Mouse (Mus musculus): Measurements from ENCODE around the gene Mymk. TPM values are rescaled to one million over a fixed set of nuclear protein-coding genes. Genes with fewer than 3 reads are reported as not detected.

Mymk gene
- polyA plus RNA-seq, 1 experiment from 2014 or later = 1.3 TPM

DNA sequence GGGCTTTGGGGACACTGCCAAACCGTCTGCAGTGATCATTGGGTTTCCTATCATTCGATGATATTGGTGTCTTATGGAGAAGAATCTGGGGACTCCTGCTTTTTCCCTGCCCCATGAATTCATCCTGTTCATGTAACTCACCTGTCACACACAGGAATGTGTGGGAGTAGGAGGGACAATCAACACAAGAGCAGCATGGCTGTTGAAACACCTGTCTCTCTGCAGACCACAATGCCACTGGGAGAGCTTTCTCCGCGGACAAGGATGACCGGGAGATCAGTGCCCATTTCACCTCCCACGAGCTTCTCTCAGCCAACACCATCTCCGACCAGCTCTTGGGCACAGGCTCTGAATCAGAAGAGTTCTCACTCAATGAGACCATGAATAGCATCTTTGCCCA, 23.2 kb upstream of the Mymk start:
- Histone ChIP-seq H3K4me1 (replicated peaks) (peaks cover 27% of the 10 kb centered on the region), H3K4me2 (no peak overlapping the region), H3K4me3 (no peak overlapping the region), H3K27me3 (no peaks in the 10 kb centered on the region), H3K36me3 (no peaks in the 10 kb centered on the region), H3K9me3 (no peaks in the 10 kb centered on the region), H3K27ac (replicated peaks) (no peak overlapping the region), H3K9ac (no peak overlapping the region)
- 93% methylated on average over 7 of the region's 7 CpGs for WGBS
- no peak for ATAC-seq (ENCODE audit: low read depth)

DNA sequence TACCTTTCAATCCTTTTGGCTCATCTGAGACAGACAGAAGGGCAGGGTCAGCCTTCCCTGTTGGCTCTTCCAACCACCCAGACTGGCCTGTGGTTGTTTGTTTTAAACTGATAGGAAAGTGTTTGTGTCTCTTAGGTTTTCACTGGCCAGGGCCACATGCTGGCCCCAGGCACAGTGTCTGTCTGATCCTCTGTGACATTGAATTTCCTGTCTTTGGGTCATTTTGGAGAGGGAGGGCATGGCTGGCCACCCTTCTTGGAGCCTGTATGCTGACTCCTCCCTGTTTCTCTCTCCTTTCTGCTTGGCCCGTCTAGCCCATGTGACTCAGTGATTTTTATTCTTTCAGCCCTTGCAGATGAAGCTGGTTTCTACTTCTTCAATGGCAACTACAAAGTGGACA, 17.3 kb upstream of the Mymk start:
- H3K4me1 ChIP-seq (replicated peaks) = peaks cover 16% of the 10 kb centered on the region
- H3K9me3 ChIP-seq = no peaks in the 10 kb centered on the region
- no peak overlapping the region for H3K4me2 ChIP-seq
- H3K27ac ChIP-seq (replicated peaks) = no peak overlapping the region
- H3K36me3 ChIP-seq = no peaks in the 10 kb centered on the region
- no peaks in the 10 kb centered on the region for H3K27me3 ChIP-seq
- no peak for ATAC-seq (ENCODE audit: low read depth)
- H3K4me3 ChIP-seq = no peak overlapping the region
- H3K9ac ChIP-seq = no peak overlapping the region
- WGBS = 75% methylated on average over 1 of the region's 1 CpGs

DNA sequence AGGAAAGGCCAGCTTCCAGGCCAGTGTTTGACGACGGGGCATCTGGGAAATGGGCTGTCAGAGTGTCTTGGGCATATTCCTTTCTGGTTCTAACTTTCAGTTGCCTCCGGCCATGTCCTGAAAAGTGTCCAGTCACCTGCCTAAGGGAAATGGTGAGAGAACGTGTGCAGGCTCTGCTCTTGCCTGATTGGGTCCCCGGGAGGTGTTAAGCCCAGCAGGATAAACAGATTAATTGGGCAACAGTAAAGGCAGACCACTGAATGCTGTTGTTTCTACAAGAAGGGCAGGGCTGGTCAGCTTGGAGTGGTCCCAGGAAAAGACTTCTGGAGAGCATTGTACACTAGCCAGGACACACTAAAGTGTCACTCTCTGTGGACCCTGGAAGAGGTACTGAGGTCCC, 16.7 kb upstream of the Mymk start:
- no peak overlapping the region for H3K9ac ChIP-seq
- no peak for ATAC-seq (ENCODE audit: low read depth)
- no peak overlapping the region; the same call in 1 of the 2 replicates for H3K27ac ChIP-seq (replicated peaks)
- H3K9me3 ChIP-seq = no peaks in the 10 kb centered on the region
- no peak overlapping the region for H3K4me2 ChIP-seq
- no peaks in the 10 kb centered on the region for H3K36me3 ChIP-seq
- H3K4me3 ChIP-seq = no peak overlapping the region
- peaks cover 16% of the 10 kb centered on the region for H3K4me1 ChIP-seq (replicated peaks)
- no peaks in the 10 kb centered on the region for H3K27me3 ChIP-seq
- 68% methylated on average over 5 of the region's 5 CpGs for WGBS

DNA sequence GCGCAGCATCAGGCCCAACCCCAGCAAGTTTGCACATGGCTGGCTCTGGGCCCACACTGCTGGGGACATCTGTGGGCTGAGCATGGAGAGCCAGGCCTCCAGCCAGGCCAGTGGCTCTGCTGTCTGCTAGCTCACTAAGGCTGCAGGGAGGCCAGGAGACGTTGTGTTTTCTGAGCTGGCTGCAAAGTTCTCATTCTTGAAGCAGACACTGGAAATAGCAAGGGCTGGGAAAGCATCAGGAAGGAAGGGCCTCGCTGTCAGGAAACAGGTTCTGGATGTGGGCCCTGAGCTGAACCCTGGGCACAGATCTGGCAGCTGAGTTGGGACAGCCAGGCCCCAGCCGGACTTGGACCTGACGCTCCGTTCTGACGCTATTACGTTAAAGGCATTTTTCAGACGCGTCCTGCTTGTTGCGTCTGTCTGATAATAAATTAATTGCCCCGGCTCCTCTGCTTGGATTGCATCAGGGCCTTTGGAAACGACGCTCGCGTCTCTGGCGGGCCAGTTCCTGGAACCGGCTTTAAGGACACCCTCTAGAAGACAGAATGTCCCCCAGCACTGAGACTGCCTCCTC, 16.2 kb upstream of the Mymk start:
- no peak overlapping the region for H3K4me2 ChIP-seq
- WGBS = 64% methylated on average over 18 of the region's 18 CpGs
- H3K4me3 ChIP-seq = no peak overlapping the region
- ATAC-seq (ENCODE audit: low read depth) = no peak
- H3K9me3 ChIP-seq = no peaks in the 10 kb centered on the region
- H3K4me1 ChIP-seq (replicated peaks) = peaks cover 16% of the 10 kb centered on the region
- H3K9ac ChIP-seq = no peak overlapping the region
- no peaks in the 10 kb centered on the region for H3K36me3 ChIP-seq
- no peaks in the 10 kb centered on the region for H3K27me3 ChIP-seq
- H3K27ac ChIP-seq (replicated peaks) = no peak overlapping the region; the same call in 1 of the 2 replicates

DNA sequence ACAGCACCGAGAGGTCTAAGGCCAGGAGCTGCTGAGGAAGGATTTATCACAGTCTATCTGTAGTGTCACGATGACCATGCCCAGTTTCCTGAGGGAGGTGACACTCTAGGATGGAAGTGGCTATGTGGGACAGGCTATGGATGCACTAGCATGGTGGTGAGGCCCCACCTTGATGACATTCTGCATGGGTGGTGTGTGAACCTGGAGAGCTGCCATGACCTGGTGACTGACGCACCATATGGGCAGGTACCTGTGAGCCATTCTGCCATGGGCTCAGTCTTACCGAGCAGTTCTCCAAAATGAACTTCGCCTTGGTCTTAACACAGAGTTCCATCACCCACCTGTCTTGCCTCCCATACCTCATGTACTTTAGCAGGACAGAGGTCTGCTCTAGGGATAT, 15.6 kb upstream of the Mymk start:
- H3K4me1 ChIP-seq (replicated peaks) = peaks cover 16% of the 10 kb centered on the region
- WGBS = 90% methylated on average over 5 of the region's 5 CpGs
- no peak overlapping the region for H3K9ac ChIP-seq
- no peak for ATAC-seq (ENCODE audit: low read depth)
- no peak overlapping the region for H3K4me3 ChIP-seq
- no peak overlapping the region for H3K4me2 ChIP-seq
- H3K27ac ChIP-seq (replicated peaks) = no peak overlapping the region
- no peaks in the 10 kb centered on the region for H3K27me3 ChIP-seq
- H3K36me3 ChIP-seq = no peaks in the 10 kb centered on the region
- H3K9me3 ChIP-seq = no peaks in the 10 kb centered on the region

DNA sequence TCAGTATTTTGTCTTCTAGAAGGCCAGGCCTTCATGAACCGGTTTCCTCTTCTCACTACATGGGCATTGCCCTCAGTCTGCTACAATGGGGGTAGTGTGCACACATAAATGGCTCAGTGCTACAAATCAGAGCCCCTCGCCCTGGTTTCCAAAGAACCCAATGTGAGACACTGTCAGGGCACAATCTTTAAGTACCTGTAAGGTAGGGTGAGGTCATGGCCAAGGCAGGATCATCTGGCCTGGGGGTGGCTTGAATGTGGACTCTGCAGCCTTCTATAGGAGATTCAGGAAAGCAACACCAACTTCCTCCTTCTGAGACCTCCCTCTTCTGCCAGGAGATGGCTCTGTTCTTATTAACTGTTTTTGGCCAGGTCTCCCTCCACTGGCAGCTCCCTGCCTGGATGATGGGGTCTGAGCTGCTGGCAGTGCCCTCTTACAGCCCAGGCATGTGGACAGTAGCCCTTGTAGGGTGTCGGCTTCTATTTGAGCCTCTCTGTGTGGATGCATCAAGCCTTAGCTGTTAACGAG, 14.6 kb upstream of the Mymk start:
- 86% methylated on average over 4 of the region's 4 CpGs for WGBS

DNA sequence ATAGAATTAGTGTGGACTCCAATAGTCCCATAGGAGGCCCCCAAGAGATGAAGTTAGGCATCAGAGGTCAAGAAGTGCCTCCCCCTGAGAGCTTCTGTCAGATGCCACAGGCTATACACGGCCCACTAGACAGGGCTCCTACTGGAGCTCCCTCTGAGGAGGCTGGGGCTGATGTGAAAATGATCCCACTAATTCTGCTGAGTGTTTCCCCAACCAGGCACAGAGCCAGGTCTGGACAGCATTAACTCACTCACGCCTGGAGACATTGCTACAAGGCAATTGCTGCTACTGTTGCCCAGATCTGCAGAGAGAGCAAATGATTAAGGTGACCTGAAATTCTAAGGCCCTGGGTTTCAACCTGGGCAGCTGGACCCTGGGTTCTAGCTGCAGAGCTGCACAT, 13.8 kb upstream of the Mymk start:
- Histone ChIP-seq H3K4me3 (no peak overlapping the region), H3K27ac (replicated peaks) (no peak overlapping the region), H3K9me3 (no peaks in the 10 kb centered on the region), H3K36me3 (no peaks in the 10 kb centered on the region), H3K27me3 (no peaks in the 10 kb centered on the region), H3K4me1 (replicated peaks) (peaks cover 22% of the 10 kb centered on the region), H3K4me2 (no peak overlapping the region), H3K9ac (no peak overlapping the region)
- no peak; the same call in 1 of the 2 replicates for ATAC-seq (ENCODE audit: low read depth)
- 44% methylated on average over 2 of the region's 2 CpGs for WGBS

More for the DNA sequence above, 14.6 kb upstream of the Mymk start:
- no peak overlapping the region for H3K9ac ChIP-seq
- H3K9me3 ChIP-seq = no peaks in the 10 kb centered on the region
- H3K36me3 ChIP-seq = no peaks in the 10 kb centered on the region
- no peak for ATAC-seq (ENCODE audit: low read depth)
- no peak overlapping the region for H3K27ac ChIP-seq (replicated peaks)
- H3K4me2 ChIP-seq = no peak overlapping the region
- H3K4me1 ChIP-seq (replicated peaks) = peaks cover 17% of the 10 kb centered on the region
- no peaks in the 10 kb centered on the region for H3K27me3 ChIP-seq
- no peak overlapping the region for H3K4me3 ChIP-seq

DNA sequence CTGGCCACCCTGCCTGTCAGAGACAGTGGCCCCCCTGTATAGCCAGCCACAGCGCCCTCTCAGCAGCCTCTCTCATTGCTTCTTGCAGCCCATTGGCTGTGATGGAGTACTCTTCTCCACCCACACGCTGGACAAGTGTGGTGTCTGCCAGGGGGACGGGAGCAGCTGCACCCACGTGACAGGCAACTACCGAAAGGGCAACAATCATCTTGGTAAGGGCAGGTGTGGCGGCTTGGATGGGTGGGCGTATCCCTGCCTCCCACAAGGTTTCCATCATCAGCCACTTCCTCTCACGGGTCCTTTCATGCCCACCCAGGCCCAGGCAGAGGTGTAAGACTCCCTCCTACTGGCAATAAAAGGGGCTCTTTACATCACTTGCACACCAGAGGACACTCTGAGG, 13.0 kb upstream of the Mymk start:
- Histone ChIP-seq H3K27me3 (no peaks in the 10 kb centered on the region), H3K27ac (replicated peaks) (no peak overlapping the region), H3K4me2 (no peak overlapping the region), H3K4me3 (no peak overlapping the region), H3K9me3 (no peaks in the 10 kb centered on the region), H3K9ac (no peak overlapping the region), H3K36me3 (no peaks in the 10 kb centered on the region), H3K4me1 (replicated peaks) (peaks cover 28% of the 10 kb centered on the region)
- 40% methylated on average over 8 of the region's 8 CpGs for WGBS
- no peak for ATAC-seq (ENCODE audit: low read depth)

DNA sequence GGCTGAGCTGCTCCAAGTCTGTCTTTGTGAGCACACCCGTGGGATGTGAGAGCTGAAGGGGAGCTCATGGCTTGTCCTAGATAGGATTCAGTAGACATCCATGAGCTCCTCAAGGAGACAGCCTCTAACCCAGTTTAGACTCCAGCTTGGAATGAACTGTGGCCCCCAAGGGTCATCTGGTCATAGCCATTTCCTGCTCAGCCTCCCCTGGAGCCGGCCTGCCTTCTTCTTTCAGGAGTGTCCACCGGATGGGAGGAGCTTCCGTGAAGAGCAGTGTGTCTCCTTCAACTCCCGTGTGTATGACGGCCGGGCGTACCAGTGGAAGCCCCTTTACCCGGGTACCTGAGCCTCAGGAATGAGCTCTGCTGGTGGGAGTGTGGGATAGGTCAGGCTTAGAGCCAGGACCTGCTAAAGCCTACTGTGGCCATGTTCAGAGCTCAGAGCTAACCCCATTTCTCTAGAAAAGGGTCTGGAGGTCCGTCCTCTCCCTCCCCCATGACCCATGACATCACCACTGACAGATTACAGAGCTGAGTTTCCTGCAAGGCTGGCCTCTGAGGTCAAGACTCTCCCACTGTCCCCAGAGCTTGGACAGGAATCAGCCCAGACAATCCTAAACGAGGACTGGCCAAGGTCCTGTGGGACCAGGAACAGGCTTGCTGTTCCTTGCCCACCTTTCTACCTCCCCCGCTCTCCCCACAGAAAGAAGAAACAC, 11.9 kb upstream of the Mymk start:
- H3K4me3 ChIP-seq = no peak overlapping the region
- H3K4me2 ChIP-seq = no peak overlapping the region
- no peaks in the 10 kb centered on the region for H3K9me3 ChIP-seq
- no peak for ATAC-seq (ENCODE audit: low read depth)
- WGBS = 80% methylated on average over 12 of the region's 12 CpGs
- H3K27ac ChIP-seq (replicated peaks) = no peak overlapping the region
- H3K4me1 ChIP-seq (replicated peaks) = peaks cover 39% of the 10 kb centered on the region
- H3K27me3 ChIP-seq = no peaks in the 10 kb centered on the region
- H3K9ac ChIP-seq = no peak overlapping the region
- H3K36me3 ChIP-seq = no peaks in the 10 kb centered on the region

DNA sequence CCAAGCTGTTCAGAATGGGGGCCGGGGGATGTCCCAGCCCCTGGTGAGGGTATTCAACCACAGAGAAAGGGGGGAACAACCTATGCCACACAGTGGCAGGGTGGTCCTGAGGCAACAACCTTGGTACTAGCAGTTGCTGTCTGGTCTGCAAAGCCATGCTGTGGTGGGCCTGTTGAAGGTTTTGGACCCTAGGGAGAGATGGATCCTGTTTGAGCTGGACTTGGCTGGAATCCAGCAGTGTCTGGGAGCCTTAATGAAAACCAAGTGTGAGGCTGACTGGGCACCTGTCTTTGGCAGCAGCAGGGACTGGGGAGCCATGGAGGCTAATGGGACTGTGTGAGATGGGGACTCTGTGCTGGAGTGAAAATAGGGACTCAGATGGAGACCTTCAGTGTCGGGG, 7.7 kb upstream of the Mymk start:
- H3K27ac ChIP-seq (replicated peaks) = peak overlapping the region; percentile 86
- ATAC-seq (ENCODE audit: low read depth) = peak; percentile 56
- peak overlapping the region; percentile 49 for H3K9ac ChIP-seq

DNA sequence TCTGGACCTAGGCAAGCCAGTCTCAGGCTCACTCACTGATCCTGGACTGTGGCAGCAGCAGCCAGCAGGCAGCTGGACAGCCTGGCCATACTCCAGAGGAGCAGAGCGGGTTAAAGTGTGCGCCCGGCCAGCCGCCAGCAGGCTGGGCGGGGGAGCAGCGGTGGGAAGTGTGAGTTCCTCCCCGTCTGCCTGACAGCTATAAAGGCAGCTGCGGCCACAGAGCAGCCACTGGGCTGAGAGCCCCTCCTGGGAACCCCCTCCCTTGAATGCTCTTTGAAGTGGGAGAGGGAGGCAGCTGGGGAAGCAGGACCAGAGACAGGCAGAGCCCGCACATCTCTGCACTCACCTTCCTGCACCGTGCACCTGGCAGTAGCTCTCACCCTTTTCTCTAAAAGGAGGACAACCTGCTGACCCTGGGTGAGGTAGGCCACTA, 7.2 kb upstream of the Mymk start, which contains the start of gene Adamtsl2:
Adamtsl2 (plus strand) TSS at position 228 of the 433 bp plus-strand sequence.
- H3K27ac ChIP-seq (replicated peaks) = peak within 1 kb of the TSS; percentile 86
- H3K4me1 ChIP-seq (replicated peaks) = peaks cover 36% of the 10 kb centered on the region
- no peaks in the 10 kb centered on the region for H3K36me3 ChIP-seq
- ATAC-seq (ENCODE audit: low read depth) = peak; percentile 87
- H3K27me3 ChIP-seq = no peaks in the 10 kb centered on the region
- 0% methylated on average over 10 of the region's 10 CpGs for WGBS
- H3K9me3 ChIP-seq = no peaks in the 10 kb centered on the region
- H3K4me3 ChIP-seq = peak within 1 kb of the TSS; percentile 7
- peak within 1 kb of the TSS; percentile 49 for H3K9ac ChIP-seq
- peak within 1 kb of the TSS; percentile 40 for H3K4me2 ChIP-seq

More for the DNA sequence above, 7.7 kb upstream of the Mymk start:
- Histone ChIP-seq H3K4me1 (replicated peaks) (peaks cover 38% of the 10 kb centered on the region), H3K4me3 (peak overlapping the region; percentile 7), H3K4me2 (peak overlapping the region; percentile 40), H3K27me3 (no peaks in the 10 kb centered on the region), H3K9me3 (no peaks in the 10 kb centered on the region), H3K36me3 (no peaks in the 10 kb centered on the region)
- 52% methylated on average over 2 of the region's 2 CpGs for WGBS

DNA sequence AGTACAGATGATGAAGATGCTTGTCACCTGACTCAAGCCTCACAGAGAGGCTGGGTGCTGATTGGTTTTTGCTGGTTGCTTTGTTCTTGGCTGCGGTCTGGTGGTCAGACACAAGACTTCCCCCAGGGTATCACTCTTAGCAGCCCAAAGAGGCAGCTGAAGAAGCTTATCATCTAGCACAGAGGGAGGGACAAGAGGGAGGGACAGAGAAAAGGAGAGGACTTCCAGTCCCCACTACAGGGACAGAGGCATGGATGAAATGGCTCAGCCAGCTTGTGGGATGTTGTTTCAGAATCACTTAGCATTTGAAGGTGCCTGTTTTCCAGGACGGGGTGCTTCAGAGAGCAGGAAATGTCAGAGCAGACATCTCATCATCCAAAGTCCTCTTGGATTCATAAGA, 6.3 kb upstream of the Mymk start:
- Histone ChIP-seq H3K9ac (no peak overlapping the region), H3K36me3 (no peaks in the 10 kb centered on the region), H3K9me3 (no peaks in the 10 kb centered on the region), H3K4me2 (no peak overlapping the region), H3K4me3 (no peak overlapping the region), H3K4me1 (replicated peaks) (peaks cover 36% of the 10 kb centered on the region), H3K27ac (replicated peaks) (peak overlapping the region; percentile 86; the same call in 1 of the 2 replicates), H3K27me3 (no peaks in the 10 kb centered on the region)
- no peak for ATAC-seq (ENCODE audit: low read depth)
- WGBS = 50% methylated on average over 2 of the region's 2 CpGs

All from neural tube, embryonic 13.5 days (tissue).